Mouse (Mus musculus) heart, embryonic 14.5 days (tissue): ENCODE data around the gene Wsb1. TPM values are rescaled to one million over a fixed set of nuclear protein-coding genes. Genes with fewer than 3 reads are reported as not detected.
A peak's percentile ranks its signal among the peaks of the same experiment; 100 is the strongest.

Source experiments
- ATAC-seq: fragments of 200-750 bp; cut with Nextera tagmentation; 2 replicates; pipeline ENCODE4 v1.8.0; 2017; ENCODE audit warnings: low read depth, moderate TSS enrichment; ENCODE audit not compliant: insufficient number of reproducible peaks, insufficient read depth, low FRiP score
- H3K27ac ChIP-seq, 2 experiments: fragments of 200-500 bp in 1 of 2; fragments of 300-500 bp in 1 of 2; sonication (generic) in 1 of 2; replicated peaks in 1 of 2; 2 replicates each; pipeline ENCODE4 v1.5.1; 2012 to 2014; ENCODE audit warnings: low read depth in 2 of 2, low read length in 2 of 2, control low read depth in 1 of 2, mild to moderate bottlenecking in 1 of 2, mixed read lengths in 1 of 2; ENCODE audit not compliant: control insufficient read depth in 1 of 2, insufficient read depth in 1 of 2
- H3K27me3 ChIP-seq: fragments of 300-500 bp; sonication (generic); 2 replicates; pipeline ENCODE4 v1.6.1; 2014; ENCODE audit warnings: mild to moderate bottlenecking, low read length, control low read depth; ENCODE audit not compliant: control insufficient read depth, insufficient read depth
- H3K36me3 ChIP-seq: fragments of 300-500 bp; sonication (generic); 2 replicates; pipeline ENCODE4 v1.6.1; 2014; ENCODE audit warnings: mild to moderate bottlenecking, control low read depth, low read length, mixed read lengths; ENCODE audit not compliant: control insufficient read depth, insufficient read depth
- H3K4me1 ChIP-seq, 2 experiments: fragments of 200-500 bp in 1 of 2; fragments of 300-500 bp in 1 of 2; sonication (generic) in 1 of 2; 2 replicates each; pipeline ENCODE4 v1.6.1; 2012 to 2014; ENCODE audit warnings: low read length in 2 of 2, control low read depth in 1 of 2, mixed read lengths in 1 of 2; ENCODE audit not compliant: control insufficient read depth in 2 of 2, insufficient read depth in 2 of 2
- H3K4me2 ChIP-seq: fragments of 300-500 bp; sonication (generic); 2 replicates; pipeline ENCODE4 v1.6.1; 2014; ENCODE audit warnings: mild to moderate bottlenecking, low read length
- H3K4me3 ChIP-seq, 2 experiments: fragments of 200-500 bp in 1 of 2; fragments of 300-500 bp in 1 of 2; sonication (generic) in 1 of 2; 2 replicates each; pipeline ENCODE4 v1.5.1; 2012 to 2014; ENCODE audit warnings: low read length in 2 of 2, mild to moderate bottlenecking in 2 of 2, control low read depth in 1 of 2, low read depth in 1 of 2, moderate library complexity in 1 of 2; ENCODE audit not compliant: control insufficient read depth in 1 of 2, insufficient read depth in 1 of 2
- H3K9ac ChIP-seq: fragments of 300-500 bp; sonication (generic); 2 replicates; pipeline ENCODE4 v1.6.1; 2014; ENCODE audit warnings: mild to moderate bottlenecking, low read length
- H3K9me3 ChIP-seq: fragments of 300-500 bp; sonication (generic); 2 replicates; pipeline ENCODE4 v1.6.1; 2016; ENCODE audit warnings: low read length, control low read depth; ENCODE audit not compliant: control insufficient read depth
- WGBS: fragments of 180-500 bp; shearing (Covaris S2); extraction: QIAGEN DNeasy Blood & Tissue Kit; methylation state at CpG from one replicate; pipeline ENCODE4 v1.1.7; 2014; 5-methylcytosine and 5-hydroxymethylcytosine counted together
- polyA plus RNA-seq: library from polyadenylated mRNA; unstranded; fragments of >200 nt; fragmentation: Nextera tagmentation; extraction: Ambion mirVana; gene quantifications from 2 replicates; pipeline ENCODE4 v1.2.1, GENCODE M21; 2014

Wsb1 gene
- polyA plus RNA-seq, 1 experiment from 2014 or later: 169 TPM

DNA sequence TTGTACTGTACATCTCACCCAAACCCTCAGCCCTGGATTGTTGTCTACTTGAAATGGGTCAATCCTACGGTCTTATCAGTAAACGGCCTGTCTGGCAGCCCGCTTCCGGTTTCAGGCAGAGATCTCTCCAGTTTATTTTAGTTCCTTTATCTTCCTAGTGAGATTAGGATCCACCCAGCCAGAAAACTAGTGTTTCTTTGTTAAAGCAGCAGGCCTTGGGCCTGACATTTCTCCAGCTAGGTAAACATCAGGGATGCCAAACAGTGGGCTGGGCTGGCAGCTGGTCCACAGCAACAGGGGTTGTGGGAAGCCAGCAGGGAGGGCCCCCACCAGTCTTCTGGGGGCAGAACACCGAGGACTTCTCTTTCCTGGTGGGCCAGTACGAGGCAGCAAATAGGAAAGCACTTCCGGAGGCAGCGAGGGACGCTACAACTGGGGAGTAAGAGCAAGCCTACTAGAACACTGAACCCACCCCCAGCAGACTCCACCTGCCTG lies 31.9 kb upstream of the Wsb1 start:
- H3K4me3 ChIP-seq: no peak overlapping the region
- H3K4me2 ChIP-seq: no peak overlapping the region
- no peak for ATAC-seq
- peak overlapping the region; percentile 41 to 59; a peak in 2 of 4 replicates for H3K27ac ChIP-seq
- no peaks in the 10 kb centered on the region for H3K27me3 ChIP-seq
- peaks cover 2% of the 10 kb centered on the region; the same call in 1 of the 2 replicates for H3K9me3 ChIP-seq
- peaks cover 19 to 28% of the 10 kb centered on the region in 2 experiments for H3K4me1 ChIP-seq
- H3K36me3 ChIP-seq: no peaks in the 10 kb centered on the region
- 26% methylated on average over 9 of the region's 9 CpGs for WGBS
- H3K9ac ChIP-seq: no peak overlapping the region

GRCm38 (mm10) chr11:79283350-79284030 lies 29.0 kb upstream of the Wsb1 start:
- H3K4me2 ChIP-seq: no peak overlapping the region
- H3K4me1 ChIP-seq: peaks cover 14 to 27% of the 10 kb centered on the region in 2 experiments
- H3K27ac ChIP-seq: no peak overlapping the region
- ATAC-seq: no peak
- H3K36me3 ChIP-seq: no peaks in the 10 kb centered on the region
- peaks cover 2% of the 10 kb centered on the region; the same call in 1 of the 2 replicates for H3K9me3 ChIP-seq
- H3K4me3 ChIP-seq: no peak overlapping the region
- no peak overlapping the region for H3K9ac ChIP-seq
- 91% methylated on average over 4 of the region's 4 CpGs for WGBS
- no peaks in the 10 kb centered on the region for H3K27me3 ChIP-seq

- no peak overlapping the region for H3K9ac ChIP-seq
- H3K4me2 ChIP-seq: no peak overlapping the region
- peaks cover 8 to 20% of the 10 kb centered on the region in 2 experiments for H3K4me1 ChIP-seq
- peaks cover 2% of the 10 kb centered on the region; the same call in 1 of the 2 replicates for H3K9me3 ChIP-seq
- no peak for ATAC-seq
- no peak overlapping the region for H3K4me3 ChIP-seq
- no peaks in the 10 kb centered on the region for H3K27me3 ChIP-seq
- no peaks in the 10 kb centered on the region for H3K36me3 ChIP-seq
- H3K27ac ChIP-seq: no peak overlapping the region
- WGBS: 9% methylated on average over 5 of the region's 5 CpGs
Measured at GRCm38 (mm10) chr11:79281396-79281795, 26.9 kb upstream of the Wsb1 start.

GRCm38 (mm10) chr11:79279732-79280405 lies 25.4 kb upstream of the Wsb1 start:
- H3K27me3 ChIP-seq: no peaks in the 10 kb centered on the region
- H3K9me3 ChIP-seq: peaks cover 2% of the 10 kb centered on the region; the same call in 1 of the 2 replicates
- no peak overlapping the region for H3K9ac ChIP-seq
- no peak overlapping the region for H3K4me2 ChIP-seq
- 46% methylated on average over 2 of the region's 2 CpGs for WGBS
- H3K36me3 ChIP-seq: no peaks in the 10 kb centered on the region
- no peak overlapping the region for H3K4me3 ChIP-seq
- ATAC-seq: no peak
- H3K27ac ChIP-seq: peak overlapping the region; percentile 26 to 73; a peak in 3 of 4 replicates
- H3K4me1 ChIP-seq: peaks cover 5 to 15% of the 10 kb centered on the region in 2 experiments

DNA sequence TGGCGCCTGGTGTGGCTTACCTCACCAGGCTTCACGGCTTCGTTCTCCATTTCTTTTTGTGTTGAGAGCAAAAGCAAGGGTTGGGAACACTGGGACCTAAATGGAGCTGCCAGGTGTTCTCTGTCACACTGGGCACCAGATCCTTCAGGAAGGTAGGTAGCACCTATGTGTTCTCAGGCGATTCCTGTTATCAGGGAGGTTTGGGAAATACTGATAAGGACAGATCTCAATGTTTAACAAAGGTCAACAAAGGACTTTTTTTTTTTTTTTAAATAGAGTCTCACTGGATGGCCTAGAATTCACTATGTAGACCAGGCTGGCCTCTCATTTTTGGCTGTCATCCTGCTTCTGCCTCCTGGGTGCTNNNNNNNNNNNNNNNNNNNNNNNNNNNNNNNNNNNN lies 19.3 kb upstream of the Wsb1 start:
- Histone ChIP-seq H3K4me2 (no peak overlapping the region), H3K4me1 (no peaks in the 10 kb centered on the region), H3K4me3 (no peak overlapping the region), H3K27ac (no peak overlapping the region), H3K27me3 (no peaks in the 10 kb centered on the region), H3K9me3 (no peaks in the 10 kb centered on the region), H3K9ac (no peak overlapping the region), H3K36me3 (no peaks in the 10 kb centered on the region)
- WGBS: 59% methylated on average over 4 of the region's 4 CpGs
- ATAC-seq: no peak

DNA sequence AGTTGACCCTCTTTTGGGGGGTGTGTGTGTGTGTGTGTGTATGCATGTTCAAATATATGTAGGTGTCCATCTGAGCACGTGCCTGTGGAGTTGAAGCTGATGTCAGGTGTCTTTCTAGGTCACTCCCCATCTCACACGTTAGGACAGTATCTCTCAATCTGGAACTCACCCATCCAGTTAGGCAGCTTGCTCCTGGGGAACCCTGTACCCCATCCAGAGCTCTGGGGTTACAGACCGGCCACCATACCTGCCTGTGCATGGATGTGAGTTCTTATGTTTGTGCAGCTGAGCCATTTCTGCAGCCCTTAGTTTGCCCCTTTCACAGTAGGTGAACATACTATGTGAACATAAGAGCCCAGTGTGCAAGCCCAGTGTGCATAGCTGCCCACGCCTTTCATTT lies 18.6 kb upstream of the Wsb1 start:
- Histone ChIP-seq H3K4me2 (no peak overlapping the region), H3K27me3 (no peaks in the 10 kb centered on the region), H3K36me3 (no peaks in the 10 kb centered on the region), H3K9ac (no peak overlapping the region), H3K9me3 (no peaks in the 10 kb centered on the region), H3K27ac (no peak overlapping the region), H3K4me3 (no peak overlapping the region), H3K4me1 (no peaks in the 10 kb centered on the region)
- ATAC-seq: no peak
- 68% methylated on average over 4 of the region's 4 CpGs for WGBS

- Histone ChIP-seq H3K36me3 (no peaks in the 10 kb centered on the region), H3K27me3 (no peaks in the 10 kb centered on the region), H3K4me2 (no peak overlapping the region), H3K9ac (no peak overlapping the region), H3K4me1 (peaks cover 2 to 7% of the 10 kb centered on the region in 2 experiments; a peak in 2 of 4 replicates), H3K4me3 (no peak overlapping the region), H3K27ac (peak overlapping the region; percentile 45 to 55; a peak in 3 of 4 replicates), H3K9me3 (no peaks in the 10 kb centered on the region)
- 14% methylated on average over 1 of the region's 1 CpGs for WGBS
- peak; percentile 39; the same call in 1 of the 2 replicates for ATAC-seq
Measured at GRCm38 (mm10) chr11:79267171-79267570, 12.7 kb upstream of the Wsb1 start.
